Mouse (Mus musculus): Measurements from ENCODE around the gene Rbm4. TPM values are rescaled to one million over a fixed set of nuclear protein-coding genes. Genes with fewer than 3 reads are reported as not detected.
"Not testable (repeated sequence)": the region's sequence is repeated elsewhere in the genome, so short reads cannot be mapped to it uniquely, and the experiment has no call there.

The Rbm4 gene
- polyA plus RNA-seq, 1 experiment from 2014 or later = 12.7 TPM

GRCm38 (mm10) chr19:4812334-4812949, 18.7 kb upstream of the Rbm4 start:
- H3K4me3 ChIP-seq (ENCODE audit: inconsistent target) = peak overlapping the region; percentile 95
- H3K27ac ChIP-seq = peak overlapping the region; percentile 70
- 73% methylated on average over 8 of the region's 8 CpGs for WGBS (ENCODE audit: missing documents)

GRCm38 (mm10) chr19:4811909-4812242, 18.2 kb upstream of the Rbm4 start:
- Histone ChIP-seq H3K79me2 (ENCODE audit: inconsistent target) (peaks cover 41% of the 10 kb centered on the region), H3K4me3 (ENCODE audit: inconsistent target) (peak overlapping the region; percentile 95), H3K36me3 (ENCODE audit: inconsistent target) (no peaks in the 10 kb centered on the region), H3K27ac (peak overlapping the region; percentile 70)
- 1% methylated on average over 12 of the region's 12 CpGs for WGBS (ENCODE audit: missing documents)

More at GRCm38 (mm10) chr19:4812334-4812949, 18.7 kb upstream of the Rbm4 start:
- H3K36me3 ChIP-seq (ENCODE audit: inconsistent target) = not testable (repeated sequence)
- H3K79me2 ChIP-seq (ENCODE audit: inconsistent target) = peaks cover 36% of the 10 kb centered on the region

DNA sequence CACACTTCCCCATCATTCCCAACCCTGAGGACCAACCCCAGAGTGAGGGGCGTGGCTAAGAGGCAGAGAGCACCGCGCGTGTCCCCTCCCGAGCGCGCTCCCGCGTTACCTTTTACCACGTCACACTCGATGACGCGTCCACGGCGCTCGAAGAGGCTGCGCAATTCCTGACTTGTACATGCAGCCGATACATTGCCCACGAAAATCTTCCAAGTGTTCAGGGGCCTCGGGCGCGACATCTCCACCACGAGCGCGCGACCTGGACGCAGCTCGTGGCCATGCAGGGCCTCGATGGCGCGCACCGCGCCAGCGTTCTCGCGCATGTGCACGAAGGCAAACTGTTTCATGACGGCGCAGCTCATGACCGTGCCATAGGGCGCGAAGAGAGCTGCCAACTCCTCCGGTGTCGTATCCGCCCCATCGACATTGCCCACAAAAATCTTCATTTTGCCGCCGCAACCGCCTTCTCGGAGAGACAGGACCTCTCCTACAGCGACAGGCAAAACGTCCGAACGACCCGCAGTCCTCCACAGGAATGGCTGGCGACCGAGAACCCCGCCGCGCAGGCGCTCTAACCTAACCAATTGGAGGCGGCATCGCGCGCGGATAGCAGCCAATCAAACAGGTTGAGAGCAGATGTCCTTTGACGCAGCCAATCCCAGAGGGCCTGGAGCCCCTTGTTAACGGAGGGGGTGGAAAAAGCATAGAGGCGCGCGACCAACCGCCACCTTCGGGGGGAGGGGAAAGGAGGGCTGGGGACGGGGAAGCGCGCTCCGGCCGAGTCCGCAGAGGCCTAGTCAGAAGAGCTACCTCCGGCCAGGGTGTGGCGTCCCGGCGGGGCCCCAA, 17.6 kb upstream of the Rbm4 start, which contains the start of the genes Gm21992 and Rbm14:
Gm21992 (minus strand) TSS at position 550 of the 846 bp plus-strand sequence.
Rbm14 (minus strand) TSS at position 572 of the 846 bp plus-strand sequence.
- WGBS (ENCODE audit: missing documents) = under 1% methylated on average over 83 of the region's 83 CpGs

GRCm38 (mm10) chr19:4810746-4811062, 17.0 kb upstream of the Rbm4 start:
- Histone ChIP-seq H3K27ac (peak overlapping the region; percentile 75), H3K79me2 (ENCODE audit: inconsistent target) (peaks cover 53% of the 10 kb centered on the region), H3K4me3 (ENCODE audit: inconsistent target) (peak overlapping the region; percentile 95), H3K36me3 (ENCODE audit: inconsistent target) (no peaks in the 10 kb centered on the region)
- WGBS (ENCODE audit: missing documents) = 1% methylated on average over 17 of the region's 17 CpGs

More for the DNA sequence above, 17.6 kb upstream of the Rbm4 start, which contains the start of the genes Gm21992 and Rbm14:
- peak within 1 kb of the TSS; percentile 75 for H3K27ac ChIP-seq
- H3K79me2 ChIP-seq (ENCODE audit: inconsistent target) = peaks cover 47% of the 10 kb centered on the region
- peak within 1 kb of the TSS; percentile 95 for H3K4me3 ChIP-seq (ENCODE audit: inconsistent target)
- no peaks in the 10 kb centered on the region for H3K36me3 ChIP-seq (ENCODE audit: inconsistent target)

GRCm38 (mm10) chr19:4810309-4810708, 16.6 kb upstream of the Rbm4 start:
- Histone ChIP-seq H3K36me3 (ENCODE audit: inconsistent target) (no peaks in the 10 kb centered on the region), H3K79me2 (ENCODE audit: inconsistent target) (peaks cover 57% of the 10 kb centered on the region), H3K4me3 (ENCODE audit: inconsistent target) (peak overlapping the region; percentile 95), H3K27ac (peak overlapping the region; percentile 75)
- WGBS (ENCODE audit: missing documents) = under 1% methylated on average over 14 of the region's 14 CpGs

DNA sequence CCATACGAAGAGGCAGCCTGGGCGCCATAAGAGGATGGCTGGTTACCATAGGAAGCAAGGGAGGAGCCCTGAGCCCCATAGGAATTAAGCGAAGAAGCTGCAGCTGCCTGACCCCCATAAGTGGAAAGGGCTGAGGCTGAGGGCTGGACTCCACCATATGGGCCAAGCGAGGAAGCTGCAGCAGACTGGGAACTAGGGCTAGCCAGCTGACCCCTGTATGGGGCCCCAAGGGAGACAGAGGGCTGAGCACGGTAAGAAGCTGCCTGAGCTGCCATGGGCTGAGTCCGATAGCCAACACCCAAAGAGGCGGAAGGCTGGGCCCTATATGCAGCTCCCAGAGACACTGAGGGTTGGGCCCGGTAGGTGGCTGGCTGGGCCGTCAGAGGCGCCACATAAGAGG, 9.6 kb upstream of the Rbm4 start:
- Histone ChIP-seq H3K27ac (no peak overlapping the region), H3K4me3 (ENCODE audit: inconsistent target) (no peak overlapping the region), H3K36me3 (ENCODE audit: inconsistent target) (peaks cover 44% of the 10 kb centered on the region), H3K79me2 (ENCODE audit: inconsistent target) (peaks cover 100% of the 10 kb centered on the region)
- whole genome bisulfite sequencing (ENCODE audit: missing documents) = 91% methylated on average over 10 of the region's 10 CpGs

DNA sequence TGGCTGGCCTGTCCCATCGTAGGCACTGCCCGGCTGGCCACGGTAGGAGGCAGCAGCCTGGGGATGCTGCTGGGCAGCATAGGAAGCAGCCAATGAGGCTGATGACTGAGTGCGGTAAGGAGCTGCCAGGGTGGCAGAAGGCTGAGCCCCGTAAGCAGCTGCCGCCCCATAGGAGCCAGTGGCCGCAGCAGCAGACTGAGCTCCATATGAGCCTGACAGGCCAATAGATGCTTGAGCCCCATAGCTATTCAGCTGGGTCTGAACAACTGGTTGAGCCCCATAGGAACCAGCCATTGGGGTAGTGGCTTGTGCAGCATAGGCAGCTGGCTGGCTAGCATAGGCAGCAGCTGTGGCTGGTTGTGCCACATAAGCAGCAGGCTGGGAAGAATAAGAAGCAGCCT, 9.0 kb upstream of the Rbm4 start:
- Histone ChIP-seq H3K27ac (no peak overlapping the region), H3K79me2 (ENCODE audit: inconsistent target) (peaks cover 100% of the 10 kb centered on the region), H3K4me3 (ENCODE audit: inconsistent target) (no peak overlapping the region), H3K36me3 (ENCODE audit: inconsistent target) (peaks cover 44% of the 10 kb centered on the region)
- 95% methylated on average over 7 of the region's 7 CpGs for WGBS (ENCODE audit: missing documents)

GRCm38 (mm10) chr19:4799083-4799482, 5.4 kb upstream of the Rbm4 start:
- Histone ChIP-seq H3K79me2 (ENCODE audit: inconsistent target) (peaks cover 100% of the 10 kb centered on the region), H3K36me3 (ENCODE audit: inconsistent target) (peaks cover 44% of the 10 kb centered on the region), H3K27ac (no peak overlapping the region), H3K4me3 (ENCODE audit: inconsistent target) (no peak overlapping the region)
- WGBS (ENCODE audit: missing documents) = 94% methylated on average over 5 of the region's 5 CpGs

DNA sequence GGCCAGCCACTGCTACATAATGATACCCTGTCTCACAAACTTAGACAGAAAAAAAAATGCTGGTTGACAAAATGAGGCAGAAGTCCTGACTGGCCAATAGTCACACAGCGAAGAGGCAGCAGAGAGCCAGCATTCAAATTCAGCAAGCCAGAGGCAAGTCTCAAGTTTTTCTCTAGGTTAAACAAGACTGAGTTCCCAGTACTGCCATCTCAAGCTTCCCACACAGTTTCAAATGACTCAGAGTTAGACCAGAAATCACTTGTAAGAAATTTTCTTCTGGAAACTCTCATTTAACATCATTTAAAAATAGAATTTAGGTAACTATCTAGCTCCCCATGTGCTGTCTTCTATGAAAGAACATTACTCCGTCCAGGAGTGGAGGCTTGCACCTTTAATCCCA, 4.1 kb upstream of the Rbm4 start:
- Histone ChIP-seq H3K36me3 (ENCODE audit: inconsistent target) (peaks cover 33% of the 10 kb centered on the region), H3K79me2 (ENCODE audit: inconsistent target) (peaks cover 95% of the 10 kb centered on the region), H3K27ac (no peak overlapping the region), H3K4me3 (ENCODE audit: inconsistent target) (no peak overlapping the region)
- 100% methylated on average over 2 of the region's 2 CpGs for WGBS (ENCODE audit: missing documents)

GRCm38 (mm10) chr19:4795929-4796328, 2.2 kb upstream of the Rbm4 start:
- Histone ChIP-seq H3K79me2 (ENCODE audit: inconsistent target) (peaks cover 94% of the 10 kb centered on the region), H3K27ac (no peak overlapping the region), H3K4me3 (ENCODE audit: inconsistent target) (no peak overlapping the region), H3K36me3 (ENCODE audit: inconsistent target) (peaks cover 33% of the 10 kb centered on the region)
- no CpG with 5 or more reads among the region's 1 CpGs for WGBS (ENCODE audit: missing documents)

- Histone ChIP-seq H3K36me3 (ENCODE audit: inconsistent target) (peaks cover 16% of the 10 kb centered on the region), H3K4me3 (ENCODE audit: inconsistent target) (peak overlapping the region; percentile 89), H3K79me2 (ENCODE audit: inconsistent target) (peaks cover 94% of the 10 kb centered on the region), H3K27ac (peak overlapping the region; percentile 59)
- 1% methylated on average over 16 of the region's 16 CpGs for WGBS (ENCODE audit: missing documents)
Observed at GRCm38 (mm10) chr19:4793281-4793830, 345 bp downstream of the Rbm4 start.

DNA sequence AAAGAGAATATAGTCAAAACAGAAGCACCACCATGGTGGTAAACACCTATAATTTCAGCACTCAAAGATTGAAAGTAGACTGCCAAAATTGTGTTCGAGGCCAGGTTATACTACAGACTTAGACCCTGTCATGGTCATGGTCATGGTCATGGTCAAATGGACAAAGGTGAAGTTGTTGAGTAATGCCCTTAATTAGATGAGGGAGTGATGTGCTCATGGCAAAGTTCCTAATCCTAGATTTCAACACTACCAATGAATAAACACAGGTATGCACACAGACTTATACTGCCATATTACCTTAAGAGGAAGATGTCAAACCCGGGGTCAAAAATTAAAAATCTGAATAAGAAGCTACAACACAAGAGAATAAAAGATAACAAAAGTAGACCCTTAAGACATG, 7.4 kb downstream of the Rbm4 start:
- Histone ChIP-seq H3K27ac (no peak overlapping the region), H3K4me3 (ENCODE audit: inconsistent target) (no peak overlapping the region), H3K36me3 (ENCODE audit: inconsistent target) (peaks cover 45% of the 10 kb centered on the region), H3K79me2 (ENCODE audit: inconsistent target) (peaks cover 100% of the 10 kb centered on the region)
- 93% methylated on average over 2 of the region's 2 CpGs for WGBS (ENCODE audit: missing documents)

DNA sequence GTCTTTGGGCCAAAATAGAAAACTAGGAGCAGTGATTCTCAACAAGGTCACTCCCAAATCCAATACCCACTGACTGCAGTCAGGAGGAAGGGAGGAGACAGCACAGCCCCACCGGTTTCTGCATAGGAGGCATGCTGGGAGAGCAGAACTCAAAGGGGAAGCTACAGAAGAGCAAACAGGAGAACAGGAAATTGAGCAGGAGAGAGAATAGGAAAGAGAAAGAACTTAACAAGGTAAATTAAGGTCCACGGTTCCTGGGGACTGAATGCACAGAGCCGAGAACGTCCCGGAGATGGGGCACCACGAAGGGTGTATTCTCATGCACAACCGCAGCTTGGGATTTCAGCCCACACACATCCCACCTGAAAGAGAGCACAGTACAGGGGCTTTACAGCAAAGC, 8.5 kb downstream of the Rbm4 start:
- H3K4me3 ChIP-seq (ENCODE audit: inconsistent target) = no peak overlapping the region
- peaks cover 38% of the 10 kb centered on the region for H3K36me3 ChIP-seq (ENCODE audit: inconsistent target)
- H3K27ac ChIP-seq = no peak overlapping the region
- 63% methylated on average over 7 of the region's 7 CpGs for WGBS (ENCODE audit: missing documents)
- peaks cover 100% of the 10 kb centered on the region for H3K79me2 ChIP-seq (ENCODE audit: inconsistent target)

DNA sequence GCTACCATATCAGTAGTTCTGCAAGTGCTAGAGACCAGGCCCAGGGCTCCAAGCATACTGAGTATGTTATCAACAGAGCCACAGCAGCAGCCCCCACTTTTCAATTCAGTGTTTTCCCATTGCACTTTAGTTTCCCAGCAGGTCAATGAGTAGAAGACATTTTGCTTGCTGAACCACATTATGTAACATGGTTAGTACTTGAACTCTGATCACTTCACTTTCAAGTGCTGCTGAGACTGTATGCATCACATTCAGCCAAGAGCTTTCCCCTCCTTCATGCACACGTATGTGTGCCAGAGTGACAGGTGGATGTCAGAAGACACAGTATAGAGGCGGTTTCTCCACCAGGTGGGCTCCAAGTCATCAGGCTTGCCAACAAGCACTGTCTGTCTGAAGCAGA, 10.8 kb downstream of the Rbm4 start:
- peaks cover 100% of the 10 kb centered on the region for H3K79me2 ChIP-seq (ENCODE audit: inconsistent target)
- H3K27ac ChIP-seq = no peak overlapping the region
- H3K36me3 ChIP-seq (ENCODE audit: inconsistent target) = peaks cover 38% of the 10 kb centered on the region
- H3K4me3 ChIP-seq (ENCODE audit: inconsistent target) = no peak overlapping the region
- WGBS (ENCODE audit: missing documents) = 100% methylated on average over 2 of the region's 2 CpGs

DNA sequence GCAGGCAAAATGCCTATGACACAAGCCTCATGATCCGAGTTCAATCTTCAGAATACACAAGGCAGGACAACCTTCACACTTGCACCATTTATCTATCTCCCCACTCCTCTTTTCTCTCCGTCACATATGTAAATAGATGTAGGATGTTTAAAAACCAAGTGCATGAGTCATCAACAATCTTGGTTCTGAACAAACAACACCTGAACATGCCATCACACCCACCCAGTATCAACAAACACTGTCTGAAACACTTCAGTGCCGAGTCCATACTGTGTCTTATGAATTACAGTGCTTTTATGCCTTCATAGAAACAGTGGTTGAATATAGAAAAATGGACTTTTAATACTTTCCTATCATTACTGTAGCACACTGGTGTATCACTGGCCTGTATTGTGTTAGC, 20.9 kb downstream of the Rbm4 start:
- Histone ChIP-seq H3K27ac (no peak overlapping the region), H3K36me3 (ENCODE audit: inconsistent target) (peaks cover 41% of the 10 kb centered on the region; the same call in 1 of the 2 replicates), H3K79me2 (ENCODE audit: inconsistent target) (peaks cover 100% of the 10 kb centered on the region), H3K4me3 (ENCODE audit: inconsistent target) (no peak overlapping the region)
- 90% methylated on average over 3 of the region's 3 CpGs for whole genome bisulfite sequencing (ENCODE audit: missing documents)
